In the genomic region with DNA sequence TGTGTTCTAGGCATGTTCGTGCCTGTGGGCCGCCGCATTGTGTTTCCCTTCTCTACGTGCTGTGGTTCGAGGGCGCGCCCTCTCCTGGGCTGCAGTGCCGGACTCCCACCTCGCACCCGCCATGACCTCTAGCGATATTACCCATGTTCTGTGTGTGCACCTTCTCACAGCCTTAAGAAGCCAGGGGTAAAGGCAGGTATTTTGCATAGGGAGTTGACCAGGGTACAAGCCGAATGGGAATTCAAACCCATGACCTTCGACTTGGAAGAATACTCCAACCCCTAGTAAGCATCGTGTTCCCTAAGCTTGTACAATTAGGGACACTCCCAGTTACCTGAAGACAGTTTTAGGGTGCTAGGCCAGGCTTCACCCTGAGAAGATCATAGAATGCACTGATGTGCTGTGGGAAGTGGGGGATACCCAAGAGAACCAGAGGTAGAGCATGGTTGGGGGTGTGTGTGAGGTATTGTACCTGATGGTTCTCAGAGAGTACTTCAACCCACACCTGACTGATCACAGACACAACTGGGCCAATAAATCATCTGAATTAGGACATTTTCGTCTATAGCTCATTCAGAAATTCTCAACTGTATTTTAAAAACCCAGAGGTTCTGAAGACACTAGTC, we compare ENCODE assay signal across 8 mouse cellular contexts.
A peak's percentile ranks its signal among the peaks of the same experiment; 100 is the strongest.
DNase-seq lines count a peak whose midpoint lies in the region; ATAC-seq and TF ChIP-seq lines count a peak whose summit lies in the region.
"Not testable (repeated sequence)": the region's sequence is repeated elsewhere in the genome, so short reads cannot be mapped to it uniquely, and the experiment has no call there.

No protein-coding gene starts in this region.

- not testable (repeated sequence) for H3K27me3 ChIP-seq in forebrain, postnatal 0 days (ENCODE audit: insufficient read depth, low read length); hindbrain, embryonic 13.5 days; liver, embryonic 16.5 days (ENCODE audit: control insufficient read depth, insufficient read depth, low read depth, low read length); stomach, embryonic 16.5 days (ENCODE audit: control insufficient read depth, insufficient read depth, low read length)

- peak overlapping the region; percentile 87 for H3K9ac ChIP-seq in forebrain, postnatal 0 days
- H3K9ac ChIP-seq in hindbrain, embryonic 13.5 days: peak overlapping the region; percentile 95
- not testable (repeated sequence) for H3K9ac ChIP-seq in liver, embryonic 16.5 days (ENCODE audit: low read depth, low read length); stomach, embryonic 16.5 days (ENCODE audit: low read length)

- TF ChIP-seq CTCF in forebrain, postnatal 0 days (IDR thresholded peaks at IDR 0.05; ENCODE audit: low read depth): not testable (repeated sequence)

- H3K36me3 ChIP-seq in forebrain, postnatal 0 days (ENCODE audit: insufficient read depth); liver, embryonic 16.5 days (ENCODE audit: control insufficient read depth, insufficient read depth); stomach, embryonic 16.5 days (ENCODE audit: control insufficient read depth, insufficient read depth, low read length): not testable (repeated sequence)
- peaks cover 16% of the 10 kb centered on the region for H3K36me3 ChIP-seq in hindbrain, embryonic 13.5 days

- H3K4me1 ChIP-seq in forebrain, postnatal 0 days (ENCODE audit: insufficient read depth); hindbrain, embryonic 13.5 days (replicated peaks); liver, embryonic 16.5 days (ENCODE audit: control insufficient read depth, low read depth, low read length); stomach, embryonic 16.5 days (ENCODE audit: control insufficient read depth, insufficient read depth, low read length): not testable (repeated sequence)

- peak overlapping the region; percentile 65 for H3K4me3 ChIP-seq in forebrain, postnatal 0 days (ENCODE audit: low read depth, low read length)
- H3K4me3 ChIP-seq in hindbrain, embryonic 13.5 days: peak overlapping the region; percentile 81
- H3K4me3 ChIP-seq in liver, embryonic 16.5 days (ENCODE audit: low read depth, low read length): peak overlapping the region; percentile 71
- peak overlapping the region; percentile 69 for H3K4me3 ChIP-seq in stomach, embryonic 16.5 days (replicated peaks; ENCODE audit: low read length)

- H3K9me3 ChIP-seq in forebrain, postnatal 0 days (ENCODE audit: low read length); liver, embryonic 16.5 days (replicated peaks; ENCODE audit: control insufficient read depth, low read length); stomach, embryonic 16.5 days (replicated peaks; ENCODE audit: control insufficient read depth, low read length): not testable (repeated sequence)
- H3K9me3 ChIP-seq in hindbrain, embryonic 13.5 days: peaks cover 15% of the 10 kb centered on the region

- 19% methylated on average over 11 of the region's 15 CpGs for WGBS in forebrain, postnatal 0 days
- WGBS in hindbrain, embryonic 13.5 days: 17% methylated on average over 12 of the region's 15 CpGs
- WGBS in liver, embryonic 16.5 days (ENCODE audit: insufficient replicate concordance): 11% methylated on average over 12 of the region's 15 CpGs
- 17% methylated on average over 12 of the region's 15 CpGs for WGBS in stomach, embryonic 16.5 days

- H3K27ac ChIP-seq in forebrain, postnatal 0 days (ENCODE audit: low read depth, low read length); hindbrain, embryonic 13.5 days; liver, embryonic 16.5 days (ENCODE audit: low read length); stomach, embryonic 16.5 days (ENCODE audit: low read length): not testable (repeated sequence)

- DNase-seq in Muller cell, postnatal 12 days (ENCODE audit: inconsistent ontology term): peak; percentile 11
- DNase-seq in embryo, embryonic 10.5 days (ENCODE audit: low spot score): peak; percentile 9
- not testable (repeated sequence) for DNase-seq in forebrain, postnatal 0 days
- DNase-seq in layer of hippocampus, adult 11-12 months (ENCODE audit: low spot score): peak; percentile 15
- DNase-seq in neural tube, embryonic 10.5 days (ENCODE audit: extremely low spot score, low spot score): peak; percentile 50

- peak overlapping the region; percentile 48 for H3K4me2 ChIP-seq in forebrain, postnatal 0 days (ENCODE audit: low read depth)
- peak overlapping the region; percentile 50 for H3K4me2 ChIP-seq in hindbrain, embryonic 13.5 days
- H3K4me2 ChIP-seq in liver, embryonic 16.5 days (ENCODE audit: low read depth, low read length): peak overlapping the region; percentile 62
- peak overlapping the region; percentile 38 for H3K4me2 ChIP-seq in stomach, embryonic 16.5 days (ENCODE audit: low read depth, low read length)

- ATAC-seq in forebrain, postnatal 0 days: 0 out of 2 replicates have a peak, but pooled peaks have one; percentile 2
- peak; percentile 36 for ATAC-seq in hindbrain, embryonic 13.5 days (ENCODE audit: low FRiP score)
- not testable (repeated sequence) for ATAC-seq in liver, embryonic 16.5 days (ENCODE audit: low read depth); stomach, embryonic 16.5 days (ENCODE audit: insufficient read depth, low FRiP score)
